Mouse (Mus musculus) CH12.LX (cell line): ENCODE results near the gene Prss35.

Experiments
- CTCF ChIP-seq, 2 experiments: IDR thresholded peaks in 1 of 2; conservative IDR thresholded peaks in 1 of 2; 2 replicates each; pipeline ENCODE4 v1.5.1; 2011 to 2012; ENCODE audit warnings: low read depth in 2 of 2, low read length in 2 of 2, improper control_type of control experiment in 1 of 2, inconsistent platforms in 1 of 2, mild to moderate bottlenecking in 1 of 2, moderate library complexity in 1 of 2
- EP300 ChIP-seq: IDR thresholded peaks from 2 replicates; pipeline ENCODE4 v1.6.1; 2011; ENCODE audit warnings: low read length, improper control_type of control experiment
- GABPA ChIP-seq: IDR thresholded peaks from 2 replicates; pipeline ENCODE4 v1.6.1; 2012; ENCODE audit warnings: low read depth, low read length, improper control_type of control experiment, inconsistent platforms; ENCODE audit not compliant: insufficient replicate concordance
- HCFC1 ChIP-seq: IDR thresholded peaks from 2 replicates; pipeline ENCODE4 v1.6.1; 2012; ENCODE audit warnings: low read depth, mild to moderate bottlenecking, inconsistent platforms, low read length, improper control_type of control experiment
- JUN ChIP-seq: IDR thresholded peaks from 2 replicates; pipeline ENCODE4 v1.6.1; 2011; ENCODE audit warnings: low read depth, mild to moderate bottlenecking, low read length, improper control_type of control experiment, moderate library complexity; ENCODE audit not compliant: insufficient read depth
- MAX ChIP-seq: IDR thresholded peaks from 2 replicates; pipeline ENCODE4 v1.6.1; 2011; ENCODE audit warnings: low read length, improper control_type of control experiment
- MAZ ChIP-seq: IDR thresholded peaks from 2 replicates; pipeline ENCODE4 v1.6.1; 2012; ENCODE audit warnings: low read depth, mild to moderate bottlenecking, inconsistent platforms, low read length, improper control_type of control experiment, moderate library complexity
- MEF2A ChIP-seq: IDR thresholded peaks from 2 replicates; pipeline ENCODE4 v1.6.1; 2014; ENCODE audit warnings: low read depth, mild to moderate bottlenecking, inconsistent platforms, low read length, improper control_type of control experiment, borderline replicate concordance
- POLR2A ChIP-seq: IDR thresholded peaks from 2 replicates; pipeline ENCODE4 v1.6.1; 2011; ENCODE audit warnings: low read depth, mild to moderate bottlenecking, improper control_type of control experiment, low read length
- POLR2AphosphoS2 ChIP-seq: IDR thresholded peaks from 2 replicates; pipeline ENCODE4 v1.6.1; 2011; ENCODE audit warnings: low read depth, low read length, improper control_type of control experiment
- UBTF ChIP-seq: IDR thresholded peaks from 2 replicates; pipeline ENCODE4 v1.6.1; 2012; ENCODE audit warnings: low read depth, mild to moderate bottlenecking, inconsistent platforms, low read length, improper control_type of control experiment, moderate library complexity
- ZMIZ1 ChIP-seq: IDR thresholded peaks from 2 replicates; pipeline ENCODE4 v1.6.1; 2012; ENCODE audit warnings: low read depth, mild to moderate bottlenecking, inconsistent platforms, low read length, improper control_type of control experiment
- ZNF384 ChIP-seq: IDR thresholded peaks from 2 replicates; pipeline ENCODE4 v1.6.1; 2012; ENCODE audit warnings: low read depth, low read length, improper control_type of control experiment, inconsistent platforms

- TF ChIP-seq MAX, result no peak
- no peak for TF ChIP-seq ZNF384
- no peak for TF ChIP-seq HCFC1
- no peak for TF ChIP-seq ZMIZ1
- TF ChIP-seq EP300, result no peak
- no peak for TF ChIP-seq MAZ
- no peak for TF ChIP-seq CTCF (conservative IDR thresholded peaks at IDR 0.05 in 1 of 2, IDR thresholded peaks at IDR 0.05 in 1 of 2; ENCODE audit: low read depth in 2 of 2, low read length in 2 of 2)
- TF ChIP-seq JUN, result no peak
- no peak for TF ChIP-seq GABPA
- TF ChIP-seq MEF2A, result no peak
- TF ChIP-seq UBTF, result no peak
- no peak for TF ChIP-seq POLR2AphosphoS2
- no peak for TF ChIP-seq POLR2A
Measured at GRCm38 (mm10) chr9:86729084-86729483, 14.4 kb upstream of the Prss35 start.
